Mouse (Mus musculus) megakaryocyte-erythroid progenitor cell, adult 5-6 weeks (primary cell): Measurements from ENCODE around the gene Trim58. TPM values are rescaled to one million over a fixed set of nuclear protein-coding genes. Genes with fewer than 3 reads are reported as not detected.

Experiments
- ATAC-seq: replicated peaks from 2 replicates; pipeline ENCODE4 v1.8.0; 2016; ENCODE audit warnings: mild to moderate bottlenecking, inconsistent platforms; ENCODE audit not compliant: severe bottlenecking, poor library complexity, low FRiP score, low TSS enrichment
- total RNA-seq, 2 experiments: library from RNA; stranded (forward) in 1 of 2; stranded (reverse) in 1 of 2; fragments of 200-1000, 215-1000 nt in 1 of 2; fragments of >200 nt in 1 of 2; fragmentation: Nextera tagmentation in 1 of 2; gene quantifications; 2 replicates each; pipeline ENCODE4 v1.2.3; 2014 to 2017

The Trim58 gene
- total RNA-seq, 2 experiments from 2014 or later = 8.0 to 10.9 TPM

- peak; percentile 66 for ATAC-seq
Measured at GRCm38 (mm10) chr11:58641057-58641456, 792 bp downstream of the Trim58 start.

GRCm38 (mm10) chr11:58641638-58642358, 1.5 kb downstream of the Trim58 start:
- ATAC-seq = peak; percentile 92

- ATAC-seq = peak; percentile 53
Measured at GRCm38 (mm10) chr11:58643350-58643749, 3.1 kb downstream of the Trim58 start.

- ATAC-seq = no peak
Measured at GRCm38 (mm10) chr11:58655151-58655550, 14.9 kb downstream of the Trim58 start.

GRCm38 (mm10) chr11:58658596-58658995, 18.3 kb downstream of the Trim58 start, which contains the start of gene Olfr322:
Gene Olfr322 (plus strand): TSS chr11:58658782.
- ATAC-seq = no peak

GRCm38 (mm10) chr11:58669252-58669651, 29.0 kb downstream of the Trim58 start:
- no peak for ATAC-seq

GRCm38 (mm10) chr11:58671825-58672224, 31.6 kb downstream of the Trim58 start:
- ATAC-seq = no peak

GRCm38 (mm10) chr11:58680799-58681198, 40.5 kb downstream of the Trim58 start, which contains the start of gene Olfr320:
Gene Olfr320 (plus strand): TSS chr11:58681099.
- no peak for ATAC-seq

- no peak for ATAC-seq
Measured at GRCm38 (mm10) chr11:58698862-58699261, 58.6 kb downstream of the Trim58 start, which contains the start of gene Olfr319. Gene Olfr319 (plus strand): TSS chr11:58699162.

Other genes with a start within 250 kb of the Trim58 start
- not detected in 2 replicates for gene 1810065E05Rik, start 219.4 kb upstream of the Trim58 start, total RNA-seq (2014; fragmentation: Nextera tagmentation)
- not detected in 2 replicates for gene 1810065E05Rik, start 219.4 kb upstream of the Trim58 start, total RNA-seq (2017)
- gene Gm12253, start 207.9 kb upstream of the Trim58 start, total RNA-seq (2014; fragmentation: Nextera tagmentation) = not detected in 2 replicates
- not detected in 2 replicates for gene Gm12253, start 207.9 kb upstream of the Trim58 start, total RNA-seq (2017)
- not detected in 2 replicates for gene Lypd9, start 187.5 kb upstream of the Trim58 start, total RNA-seq (2014; fragmentation: Nextera tagmentation)
- not detected in 2 replicates for gene Lypd9, start 187.5 kb upstream of the Trim58 start, total RNA-seq (2017)
- not detected in 2 replicates for gene Olfr30, start 178.2 kb upstream of the Trim58 start, total RNA-seq (2014; fragmentation: Nextera tagmentation)
- not detected in 2 replicates for gene Olfr30, start 178.2 kb upstream of the Trim58 start, total RNA-seq (2017)
- gene Olfr332, start 147.9 kb upstream of the Trim58 start, total RNA-seq (2014; fragmentation: Nextera tagmentation) = not detected in 2 replicates
- gene Olfr332, start 147.9 kb upstream of the Trim58 start, total RNA-seq (2017) = not detected in 2 replicates
- not detected in 2 replicates for gene Olfr331, start 137.9 kb upstream of the Trim58 start, total RNA-seq (2014; fragmentation: Nextera tagmentation)
- gene Olfr331, start 137.9 kb upstream of the Trim58 start, total RNA-seq (2017) = not detected in 2 replicates
- not detected in 2 replicates for gene Olfr330, start 105.6 kb upstream of the Trim58 start, total RNA-seq (2014; fragmentation: Nextera tagmentation)
- gene Olfr330, start 105.6 kb upstream of the Trim58 start, total RNA-seq (2017) = not detected in 2 replicates
- not detected in 2 replicates for gene Olfr329-ps, start 94.0 kb upstream of the Trim58 start, total RNA-seq (2014; fragmentation: Nextera tagmentation)
- not detected in 2 replicates for gene Olfr329-ps, start 94.0 kb upstream of the Trim58 start, total RNA-seq (2017)
- not detected in 2 replicates for gene Olfr328, start 84.8 kb upstream of the Trim58 start, total RNA-seq (2014; fragmentation: Nextera tagmentation)
- gene Olfr328, start 84.8 kb upstream of the Trim58 start, total RNA-seq (2017) = not detected in 2 replicates
- gene Olfr224, start 69.9 kb upstream of the Trim58 start, total RNA-seq (2014; fragmentation: Nextera tagmentation) = not detected in 2 replicates
- gene Olfr224, start 69.9 kb upstream of the Trim58 start, total RNA-seq (2017) = not detected in 2 replicates
- not detected in 2 replicates for gene Olfr325, start 62.7 kb upstream of the Trim58 start, total RNA-seq (2014; fragmentation: Nextera tagmentation)
- gene Olfr325, start 62.7 kb upstream of the Trim58 start, total RNA-seq (2017) = not detected in 2 replicates
- not detected in 2 replicates for gene Olfr324, start 45.4 kb upstream of the Trim58 start, total RNA-seq (2014; fragmentation: Nextera tagmentation)
- not detected in 2 replicates for gene Olfr324, start 45.4 kb upstream of the Trim58 start, total RNA-seq (2017)
- gene 2210407C18Rik, start 24.4 kb upstream of the Trim58 start, total RNA-seq (2014; fragmentation: Nextera tagmentation) = not detected in 2 replicates
- not detected in 2 replicates for gene 2210407C18Rik, start 24.4 kb upstream of the Trim58 start, total RNA-seq (2017)
- gene Olfr323, start 10.0 kb upstream of the Trim58 start, total RNA-seq (2014; fragmentation: Nextera tagmentation) = not detected in 2 replicates
- gene Olfr323, start 10.0 kb upstream of the Trim58 start, total RNA-seq (2017) = not detected in 2 replicates
- not detected in 2 replicates for gene Olfr322, start 18.3 kb downstream of the Trim58 start, total RNA-seq (2014; fragmentation: Nextera tagmentation)
- gene Olfr322, start 18.3 kb downstream of the Trim58 start, total RNA-seq (2017) = 0.15 TPM in 1 of 2 replicates, not detected in the other
- gene Olfr320, start 40.6 kb downstream of the Trim58 start, total RNA-seq (2014; fragmentation: Nextera tagmentation) = not detected in 2 replicates
- gene Olfr320, start 40.6 kb downstream of the Trim58 start, total RNA-seq (2017) = not detected in 2 replicates
- not detected in 2 replicates for gene Olfr319, start 58.7 kb downstream of the Trim58 start, total RNA-seq (2014; fragmentation: Nextera tagmentation)
- gene Olfr319, start 58.7 kb downstream of the Trim58 start, total RNA-seq (2017) = not detected in 2 replicates
- gene Olfr318, start 83.5 kb downstream of the Trim58 start, total RNA-seq (2014; fragmentation: Nextera tagmentation) = not detected in 2 replicates
- gene Olfr318, start 83.5 kb downstream of the Trim58 start, total RNA-seq (2017) = not detected in 2 replicates
- not detected in 2 replicates for gene Olfr317, start 98.7 kb downstream of the Trim58 start, total RNA-seq (2014; fragmentation: Nextera tagmentation)
- gene Olfr317, start 98.7 kb downstream of the Trim58 start, total RNA-seq (2017) = not detected in 2 replicates
- not detected in 2 replicates for gene Olfr316, start 112.3 kb downstream of the Trim58 start, total RNA-seq (2014; fragmentation: Nextera tagmentation)
- gene Olfr316, start 112.3 kb downstream of the Trim58 start, total RNA-seq (2017) = not detected in 2 replicates
- gene Olfr315, start 132.7 kb downstream of the Trim58 start, total RNA-seq (2014; fragmentation: Nextera tagmentation) = not detected in 2 replicates
- gene Olfr315, start 132.7 kb downstream of the Trim58 start, total RNA-seq (2017) = not detected in 2 replicates
- gene Olfr314, start 142.5 kb downstream of the Trim58 start, total RNA-seq (2014; fragmentation: Nextera tagmentation) = not detected in 2 replicates
- gene Olfr314, start 142.5 kb downstream of the Trim58 start, total RNA-seq (2017) = not detected in 2 replicates
- gene Fam183b, start 161.5 kb downstream of the Trim58 start, total RNA-seq (2014; fragmentation: Nextera tagmentation) = not detected in 2 replicates
- gene Fam183b, start 161.5 kb downstream of the Trim58 start, total RNA-seq (2017) = not detected in 2 replicates
- not detected in 2 replicates for gene Olfr313, start 174.5 kb downstream of the Trim58 start, total RNA-seq (2014; fragmentation: Nextera tagmentation)
- gene Olfr313, start 174.5 kb downstream of the Trim58 start, total RNA-seq (2017) = not detected in 2 replicates
- not detected in 2 replicates for gene Olfr312, start 188.8 kb downstream of the Trim58 start, total RNA-seq (2014; fragmentation: Nextera tagmentation)
- gene Olfr312, start 188.8 kb downstream of the Trim58 start, total RNA-seq (2017) = not detected in 2 replicates
- not detected in 2 replicates for gene Olfr311, start 198.8 kb downstream of the Trim58 start, total RNA-seq (2014; fragmentation: Nextera tagmentation)
- gene Olfr311, start 198.8 kb downstream of the Trim58 start, total RNA-seq (2017) = not detected in 2 replicates
- 3.4 and 6.6 TPM in 2 replicates for gene Gm12258, start 206.7 kb downstream of the Trim58 start, total RNA-seq (2014; fragmentation: Nextera tagmentation)
- 0.75 and 7.4 TPM in 2 replicates for gene Gm12258, start 206.7 kb downstream of the Trim58 start, total RNA-seq (2017)
- 4.5 and 7.1 TPM in 2 replicates for gene 2810021J22Rik, start 226.8 kb downstream of the Trim58 start, total RNA-seq (2014; fragmentation: Nextera tagmentation)
- gene 2810021J22Rik, start 226.8 kb downstream of the Trim58 start, total RNA-seq (2017) = 3.5 and 4.9 TPM in 2 replicates